Mouse (Mus musculus) inflammation-experienced regulatory T-cells (primary cell): ENCODE results near the gene Aven. TPM values are rescaled to one million over a fixed set of nuclear protein-coding genes. Genes with fewer than 3 reads are reported as not detected.

Experiments used
- polyA plus RNA-seq, 2 experiments: library from polyadenylated mRNA; unstranded; fragments of 100-300 nt; shearing (Covaris generic); gene quantifications; one replicate each; pipeline ENCODE4 v1.2.1; 2017

Gene Aven
- 10 to 100 TPM; 59.5 to 66.9 TPM for polyA plus RNA-seq

GRCm38 (mm10) chr2:112492856-112493538 is at the start of gene Aven:
Gene Aven, plus strand, starts transcription at chr2:112492964.

GRCm38 (mm10) chr2:112454862-112455564 is 37.8 kb upstream of the Aven start, which contains the start of gene Emc7:
Gene Emc7, plus strand, starts transcription at chr2:112454997.

GRCm38 (mm10) chr2:112480669-112481068 is 12.1 kb upstream of the Aven start, which contains the start of gene Chrm5:
Gene Chrm5, minus strand, starts transcription at chr2:112480769.

Other genes with a start within 250 kb of the Aven start
- gene Nutm1, start 233.7 kb upstream of the Aven start, polyA plus RNA-seq = 1 to 10 TPM in 1 of 2 experiments, under 1 TPM in 1; 0.25 to 2.1 TPM
- gene Nop10, start 231.0 kb upstream of the Aven start, polyA plus RNA-seq = 100 to 1,000 TPM; 129 to 166 TPM
- gene Slc12a6, start 227.1 kb upstream of the Aven start, polyA plus RNA-seq = 10 to 100 TPM; 69.5 to 78.8 TPM
- gene Gm21985, start 226.7 kb upstream of the Aven start, polyA plus RNA-seq = not detected
- 10 to 100 TPM; 91.3 to 93.6 TPM for gene Emc4, start 124.9 kb upstream of the Aven start, polyA plus RNA-seq
- gene Katnbl1, start 113.8 kb upstream of the Aven start, polyA plus RNA-seq = 10 to 100 TPM; 19.2 to 21.8 TPM
- 10 to 100 TPM; 16.5 to 17.0 TPM for gene Emc7, start 38.0 kb upstream of the Aven start, polyA plus RNA-seq
- not detected for gene Chrm5, start 12.2 kb upstream of the Aven start, polyA plus RNA-seq